Mouse (Mus musculus) 3T3-L1 (cell line): ENCODE data around the gene Ncf1.

Source experiments
- DNase-seq: peaks from one replicate; pipeline ENCODE4 v3.0.0-alpha.2; 2015; ENCODE audit warnings: low read depth, low spot score

Ncf1 gene

DNA sequence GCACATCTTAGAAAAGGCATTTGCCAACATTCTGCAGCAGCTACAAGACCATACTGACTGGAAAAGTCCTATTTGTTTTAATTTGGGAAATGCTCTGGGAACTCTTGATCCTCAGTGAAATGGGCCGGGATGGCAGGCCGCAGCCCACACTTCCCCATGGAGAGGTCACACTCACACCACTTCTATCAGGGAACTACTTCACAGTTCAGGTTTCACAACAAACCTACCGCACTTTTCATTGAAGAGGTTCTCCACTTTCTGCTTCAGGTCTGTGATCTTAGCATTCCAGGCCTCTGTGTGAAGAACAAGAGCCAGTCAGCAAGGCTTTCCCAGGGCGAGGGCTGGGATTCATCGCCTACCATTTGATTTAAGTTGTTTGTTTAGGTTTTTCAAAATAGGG, 15.5 kb upstream of the Ncf1 start:
- DNase-seq, result no peak

DNA sequence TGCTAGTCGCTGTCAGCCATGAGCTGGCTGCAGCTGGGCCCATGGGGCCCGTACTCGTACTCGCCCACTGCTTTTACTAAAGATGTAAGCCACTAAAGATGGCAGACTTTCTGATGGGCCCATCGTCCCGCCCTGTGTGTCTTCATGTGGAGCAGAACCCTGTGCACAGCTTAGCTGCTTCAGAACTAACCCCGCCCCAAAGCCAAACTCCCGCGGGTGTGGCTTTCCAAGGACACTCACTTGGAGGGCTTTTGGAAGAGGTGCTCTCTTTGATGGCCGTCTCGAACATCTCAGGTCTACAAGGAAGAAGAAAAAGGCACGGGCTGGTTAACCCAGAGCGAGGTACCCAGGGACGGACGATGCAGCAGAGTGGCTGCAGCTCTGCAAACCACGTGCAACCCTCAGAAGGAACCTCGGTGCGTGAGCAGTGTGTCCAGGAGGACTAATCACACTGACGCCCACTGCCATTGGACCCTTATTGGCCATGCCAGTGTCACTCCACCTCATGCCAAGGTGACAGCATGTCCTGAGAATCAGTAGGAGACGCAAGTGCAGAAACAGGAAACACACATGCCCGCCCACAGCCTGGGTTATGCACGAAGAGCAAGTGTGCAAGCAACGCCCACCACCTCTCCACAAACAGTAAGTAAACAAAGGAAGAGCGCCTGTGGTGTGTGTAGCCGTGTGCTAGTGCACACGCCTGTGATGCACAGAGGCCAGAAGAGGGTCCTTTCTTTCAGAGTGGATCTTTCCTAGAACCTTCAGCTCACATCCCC, 14.4 kb upstream of the Ncf1 start:
- no peak for DNase-seq

DNA sequence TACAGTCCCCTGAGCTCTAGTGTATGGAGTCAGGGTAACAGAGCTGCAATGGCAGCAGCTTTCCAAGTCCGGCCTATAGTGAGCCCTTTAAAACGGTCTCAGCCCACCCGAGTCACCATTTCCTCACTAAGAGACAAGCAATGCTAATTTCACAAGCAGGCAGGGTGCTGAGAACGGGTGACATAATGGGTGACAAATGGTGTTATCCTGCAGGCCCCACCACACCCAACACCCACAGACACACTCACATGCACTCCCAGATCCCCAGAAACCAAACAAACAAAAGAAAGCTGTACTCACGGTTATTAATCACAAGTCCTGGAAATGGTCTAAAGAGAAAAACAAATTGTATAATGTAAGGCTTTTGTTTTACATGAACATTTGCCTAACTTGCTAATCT, 12.4 kb upstream of the Ncf1 start:
- no peak for DNase-seq

DNA sequence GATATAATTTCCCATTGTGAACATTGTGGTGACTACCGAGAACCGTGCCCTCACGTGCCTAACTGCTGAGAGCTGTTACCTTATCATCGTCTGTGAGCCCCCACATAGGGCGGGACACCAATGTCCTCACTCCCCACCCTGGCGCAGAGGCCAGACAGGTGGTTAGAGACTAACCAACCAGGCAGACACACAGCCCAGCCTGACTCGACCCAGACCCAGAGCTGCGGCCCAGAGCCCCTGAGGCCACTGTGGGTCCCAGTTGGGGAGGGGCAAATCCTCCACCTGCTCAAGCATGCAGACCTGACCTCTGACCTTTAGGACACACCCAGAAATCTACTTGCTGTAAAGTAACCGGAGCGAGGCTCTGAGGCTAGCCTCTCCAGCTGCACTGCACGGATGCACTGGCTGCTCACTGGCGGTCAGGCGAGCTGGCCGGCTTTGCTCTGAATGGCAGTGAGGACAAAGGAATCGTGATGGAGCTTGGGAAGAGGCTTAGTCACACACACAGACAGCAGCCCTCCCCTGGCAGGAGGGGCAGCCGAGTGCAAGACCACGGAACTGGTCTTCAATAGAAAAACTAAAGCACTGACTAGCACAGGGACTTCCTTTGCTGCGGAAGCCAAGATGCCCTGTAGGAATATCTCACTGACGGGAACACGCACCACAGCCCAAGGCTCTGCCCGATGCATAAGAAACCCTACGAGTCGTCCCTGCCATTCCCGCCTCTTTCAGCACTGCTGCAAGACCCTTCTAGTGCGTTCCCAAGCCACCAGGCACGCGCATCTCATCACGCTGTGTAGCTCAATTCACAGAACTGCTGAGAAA, 8.7 kb upstream of the Ncf1 start:
- no peak for DNase-seq

DNA sequence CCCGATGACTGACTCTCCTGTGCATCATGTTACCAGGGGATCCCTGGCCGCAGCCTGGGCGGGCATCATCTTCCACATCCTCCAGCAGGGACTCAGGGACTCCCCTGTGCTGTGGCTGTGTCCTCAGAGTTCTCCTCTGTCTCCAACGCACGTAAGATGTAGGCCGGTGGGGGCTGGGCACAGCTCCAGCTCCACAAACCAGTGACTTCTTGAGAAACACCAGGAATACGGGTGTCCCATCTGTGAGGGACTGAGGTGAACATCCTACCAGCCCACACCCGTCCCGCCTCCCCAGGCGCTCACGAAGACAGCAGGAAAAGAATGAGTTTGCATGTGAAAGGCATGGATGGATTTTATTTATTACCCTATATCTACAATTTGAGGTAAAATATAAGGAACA, 8.1 kb upstream of the Ncf1 start:
- no peak for DNase-seq

DNA sequence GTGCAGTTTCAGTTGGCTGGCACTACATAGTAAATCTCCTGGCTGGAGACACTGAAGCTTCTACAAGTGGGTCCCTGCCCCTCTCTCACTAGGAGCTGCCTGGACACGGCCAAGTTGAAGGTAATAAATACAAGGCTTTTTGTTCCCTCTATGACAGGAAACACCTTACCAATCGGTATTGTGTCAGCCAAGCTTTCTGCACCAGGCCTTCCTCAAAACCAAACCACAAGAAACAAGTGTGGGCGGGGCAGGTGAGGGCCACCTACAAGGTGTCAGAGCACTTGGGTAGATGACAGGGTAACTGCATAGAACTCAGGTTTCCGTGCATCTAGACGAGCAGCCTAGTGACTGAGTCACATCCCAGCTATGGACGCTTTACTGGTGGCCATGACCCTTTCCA, 7.4 kb upstream of the Ncf1 start:
- DNase-seq, result no peak

DNA sequence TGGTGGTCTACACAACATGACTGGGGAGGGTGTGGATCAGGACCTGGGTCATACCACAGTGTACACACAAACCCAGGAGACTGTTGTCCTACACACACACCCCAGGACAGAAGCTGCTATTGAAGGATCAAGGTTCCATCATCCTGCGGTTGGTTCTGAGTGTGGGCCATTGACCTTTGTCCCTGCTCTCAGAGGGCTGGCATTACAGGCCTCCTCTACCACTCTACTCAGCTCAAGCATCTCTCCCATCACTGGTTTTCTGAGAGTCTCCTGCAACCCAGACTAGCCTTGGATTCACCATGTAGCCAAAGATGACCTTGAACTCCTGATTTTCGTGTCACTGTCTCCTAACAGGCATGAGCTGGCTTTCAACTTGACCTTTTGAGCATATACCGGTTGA, 6.8 kb upstream of the Ncf1 start:
- DNase-seq, result no peak

DNA sequence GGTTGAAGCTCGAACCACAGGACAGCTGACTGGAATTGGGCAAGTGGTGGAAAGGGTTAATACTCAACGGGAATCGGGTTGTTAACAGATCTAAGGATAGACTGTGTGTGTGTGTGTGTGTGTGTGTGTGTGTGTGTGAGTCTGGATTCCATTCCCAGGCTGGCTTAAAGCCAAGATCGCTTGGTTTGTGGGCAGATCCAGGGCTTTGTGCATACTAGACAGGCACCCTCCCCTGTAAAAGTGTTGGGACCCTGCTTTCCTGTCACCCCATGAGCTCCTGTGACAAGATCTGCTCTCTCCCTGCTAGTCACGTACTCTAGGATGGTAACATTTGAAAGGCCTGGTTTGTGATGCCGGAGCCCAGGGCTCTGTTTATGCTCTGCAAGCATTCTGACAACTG, 5.7 kb upstream of the Ncf1 start:
- peak; percentile 33 for DNase-seq

DNA sequence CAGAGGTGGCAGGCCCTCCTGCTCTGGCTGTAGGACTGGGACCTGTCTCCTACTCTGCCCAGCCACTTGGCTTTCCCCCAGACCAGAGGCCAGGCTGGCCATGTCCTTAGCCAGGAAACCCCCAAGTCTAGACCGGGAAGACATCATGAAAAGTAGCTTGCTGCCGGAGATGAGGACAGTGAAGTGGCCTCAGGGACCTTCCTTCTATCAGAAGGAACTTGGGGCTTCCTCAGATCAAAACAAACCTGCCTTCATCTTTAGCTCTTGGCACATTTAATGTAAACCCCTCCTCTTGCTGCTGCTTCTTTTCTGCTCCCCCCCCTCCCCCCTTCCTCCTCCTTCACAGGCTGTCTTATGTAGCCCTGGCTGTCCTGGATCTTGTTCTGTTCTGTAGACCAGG, 4.8 kb upstream of the Ncf1 start:
- no peak for DNase-seq

DNA sequence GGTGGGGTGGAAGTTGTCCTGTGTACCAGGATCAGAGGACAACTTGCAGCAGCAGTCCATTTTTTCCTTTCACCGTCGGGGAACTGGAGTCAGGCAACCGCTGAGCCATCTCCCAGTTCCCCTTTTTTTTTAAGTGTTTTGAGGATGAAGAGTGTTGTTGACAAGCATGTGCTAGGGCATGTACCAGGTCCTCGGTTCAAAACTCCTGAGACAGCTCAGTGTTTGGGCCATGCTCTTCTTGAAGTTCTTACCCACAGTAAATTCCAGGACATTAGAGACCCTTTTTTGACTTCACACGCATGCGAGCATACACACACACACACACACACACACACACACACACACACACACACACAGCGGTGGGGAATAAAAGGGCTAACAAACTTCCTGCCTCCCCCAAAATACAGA, 3.8 kb upstream of the Ncf1 start:
- no peak for DNase-seq

DNA sequence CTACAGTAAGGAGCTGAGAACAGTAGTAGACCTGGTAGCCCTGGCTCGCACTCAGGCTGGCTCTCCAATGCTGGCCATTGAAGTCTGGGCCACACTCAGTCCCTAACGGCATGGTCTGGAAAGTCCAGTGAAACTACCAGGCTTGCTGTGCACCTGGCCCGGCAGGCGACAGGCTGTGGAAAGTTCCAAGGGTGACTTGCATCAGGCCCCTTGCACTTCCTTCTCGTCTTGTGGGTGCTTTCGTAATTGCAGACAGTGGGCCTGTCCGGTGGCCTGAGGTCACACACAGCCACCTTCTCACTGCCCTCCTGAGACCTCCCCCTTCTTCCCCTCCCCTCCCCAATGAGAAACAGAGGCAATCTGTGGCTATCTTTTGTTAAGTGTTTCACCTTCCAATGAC, 3.1 kb upstream of the Ncf1 start:
- DNase-seq, result no peak

DNA sequence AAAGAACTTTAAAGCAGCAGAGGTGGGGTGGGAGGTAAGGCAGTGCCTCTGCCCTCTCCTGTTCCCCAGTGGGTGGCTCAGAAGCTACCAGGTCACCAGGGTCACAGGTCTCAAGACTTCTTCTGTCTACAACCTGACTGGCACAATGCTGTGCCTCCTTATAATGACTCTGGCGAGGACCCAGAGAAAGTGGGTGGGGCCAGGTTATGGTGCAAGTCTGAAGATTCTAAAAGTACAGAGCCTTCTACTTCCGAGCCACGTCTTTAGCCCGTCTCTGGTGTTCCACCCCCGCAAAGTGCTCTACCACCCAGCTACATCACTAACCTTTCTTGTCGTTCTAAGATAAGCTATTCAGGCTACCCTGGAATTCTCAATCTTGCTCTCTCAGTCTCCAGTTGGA, 2.7 kb upstream of the Ncf1 start:
- DNase-seq, result no peak

DNA sequence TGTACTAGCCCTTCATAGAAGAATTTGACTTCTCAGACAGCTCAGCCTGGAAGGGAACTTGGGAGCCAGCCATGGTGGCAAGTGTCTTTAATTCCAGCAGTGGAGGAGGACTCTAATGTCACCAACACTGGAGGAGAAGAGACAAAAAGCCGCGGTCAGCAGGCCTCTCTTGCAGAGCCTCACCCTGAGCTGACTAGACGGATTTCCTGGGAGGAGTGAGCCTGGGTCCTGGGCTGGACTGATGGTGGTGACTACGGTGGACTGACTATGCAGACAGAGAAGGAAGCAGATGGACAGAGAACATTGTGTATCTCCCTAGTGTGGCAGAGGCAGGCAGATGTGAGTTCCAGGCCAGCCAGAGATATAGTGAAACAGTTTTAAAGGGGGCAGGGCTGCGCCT, 2.0 kb upstream of the Ncf1 start:
- no peak for DNase-seq

DNA sequence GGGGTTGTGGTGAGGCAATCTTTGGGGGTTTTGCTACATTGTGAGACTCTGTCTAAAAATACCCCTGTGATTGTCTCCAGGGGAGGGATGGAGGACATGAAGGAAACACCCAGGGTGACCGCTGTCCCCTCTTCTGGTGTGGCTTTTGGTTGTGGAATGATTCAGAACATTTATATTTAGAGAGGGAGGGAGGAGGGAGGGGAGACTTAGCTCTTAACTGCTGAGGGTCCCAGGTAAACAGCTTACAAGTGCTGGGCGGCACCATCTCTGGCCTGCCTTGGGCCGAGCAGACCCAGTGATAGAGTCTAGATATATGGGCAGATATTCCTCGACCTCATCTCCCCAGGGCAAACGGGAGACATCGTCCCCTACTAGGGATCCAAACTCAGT, 1.2 kb downstream of the Ncf1 start:
- DNase-seq, result no peak

DNA sequence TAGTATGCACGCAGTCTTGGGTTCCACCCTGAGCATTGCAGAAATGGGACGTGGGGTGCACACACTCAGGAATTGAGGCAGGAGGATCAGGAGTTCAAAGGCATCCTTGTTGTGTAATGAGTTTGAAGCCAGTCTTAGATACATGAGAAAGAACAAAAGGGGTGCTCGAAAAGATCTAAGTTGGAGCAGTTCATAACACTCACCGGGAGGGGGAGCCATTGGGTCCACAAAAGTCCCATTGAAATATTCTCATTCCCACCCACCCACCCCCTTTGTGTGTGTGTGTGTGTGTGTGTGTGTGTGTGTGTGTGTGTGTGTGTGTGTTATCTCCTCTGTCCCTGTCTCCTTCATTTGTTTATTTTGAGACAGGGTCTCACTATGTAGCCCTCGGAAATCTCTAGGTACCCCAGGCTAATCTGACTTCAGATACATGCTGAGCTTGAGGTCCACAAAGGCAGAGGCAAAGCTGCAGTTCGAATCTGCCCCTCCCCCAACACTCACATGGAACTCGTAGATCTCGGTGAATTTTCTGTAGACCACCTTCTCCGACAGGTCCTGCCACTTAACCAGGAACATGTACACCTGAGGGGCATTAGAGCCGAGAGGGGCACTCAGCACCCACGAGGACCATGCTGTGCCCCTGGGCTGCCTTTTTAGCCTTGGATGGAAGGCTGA, 1.7 kb downstream of the Ncf1 start:
- DNase-seq, result peak; percentile 75

DNA sequence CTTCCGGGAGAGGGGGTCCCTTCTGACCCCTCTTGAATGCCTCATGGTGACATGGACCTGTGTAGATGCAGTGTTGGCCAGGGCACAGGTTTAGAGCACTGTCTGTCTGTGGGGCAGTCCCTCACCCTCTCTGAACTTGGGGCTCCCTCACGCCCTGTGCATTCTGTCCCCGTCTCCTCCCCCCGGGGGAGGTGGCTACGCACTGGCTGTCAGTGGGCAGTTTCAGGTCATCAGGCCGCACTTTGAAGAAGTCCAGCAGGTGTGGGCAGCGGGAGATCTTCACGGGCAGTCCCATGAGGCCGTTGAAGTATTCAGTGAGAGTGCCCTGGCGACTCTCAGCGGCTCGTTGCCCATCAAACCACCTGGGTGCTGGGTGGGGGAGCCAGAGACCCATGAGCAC, 2.5 kb downstream of the Ncf1 start:
- no peak for DNase-seq

DNA sequence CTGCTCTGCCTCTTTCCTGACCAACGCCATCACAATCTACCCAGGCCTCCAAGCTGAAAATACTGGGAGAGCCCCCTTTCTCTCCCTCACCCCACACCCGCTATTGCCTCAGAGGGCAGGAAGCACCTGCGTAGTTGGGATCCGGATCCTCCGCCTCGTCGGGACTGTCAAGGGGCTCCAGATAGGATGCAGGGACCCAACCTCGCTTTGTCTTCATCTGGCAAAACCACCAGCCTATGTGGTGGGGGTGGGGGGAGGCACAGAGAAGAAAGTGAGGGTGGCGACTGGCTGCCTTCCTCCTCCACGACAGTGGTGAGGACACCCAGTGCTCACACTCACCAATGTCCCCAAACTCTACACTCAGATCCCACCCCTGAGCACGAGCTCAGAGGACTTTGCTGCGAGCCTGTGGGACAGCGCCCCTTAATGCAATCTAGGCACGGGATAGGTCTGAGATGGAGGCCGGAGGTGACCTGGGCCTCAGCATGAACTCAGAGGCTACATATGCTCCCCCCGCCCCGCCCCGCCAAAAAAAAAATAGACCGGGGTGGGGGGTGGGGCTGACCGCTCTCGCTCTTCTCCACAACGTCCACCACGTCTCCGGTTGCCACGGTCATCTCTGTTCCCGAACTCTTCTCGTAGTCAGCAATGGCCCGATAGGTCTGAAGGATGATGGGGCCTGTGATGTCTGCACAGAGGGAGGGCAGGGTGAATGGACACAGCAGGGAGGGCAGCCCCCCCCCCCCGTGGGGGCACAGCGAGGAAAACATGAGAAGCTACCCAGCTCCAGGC, 4.1 kb downstream of the Ncf1 start:
- DNase-seq, result no peak

DNA sequence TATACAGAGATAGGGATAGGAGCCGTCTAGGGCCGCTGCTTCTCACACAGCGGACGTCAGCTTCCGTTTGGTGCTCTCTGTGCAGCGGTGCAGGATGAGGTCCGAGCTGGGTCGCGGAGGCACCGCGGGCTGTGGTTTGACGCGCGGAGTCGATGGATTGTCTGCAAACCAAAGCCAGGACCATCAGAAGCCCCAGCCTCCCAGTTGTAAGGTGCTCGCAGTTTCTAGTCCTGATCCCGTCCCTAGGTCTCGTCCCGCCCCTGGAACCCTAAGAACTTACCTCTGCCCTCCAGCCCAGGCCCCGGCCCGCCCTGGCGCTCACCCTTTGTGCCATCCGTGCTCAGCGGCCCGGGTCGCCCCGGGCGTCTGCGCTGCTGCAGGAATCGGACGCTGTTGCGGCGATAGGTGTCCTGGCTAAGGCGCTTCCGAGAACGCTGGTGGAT, 7.7 kb downstream of the Ncf1 start:
- DNase-seq, result no peak

DNA sequence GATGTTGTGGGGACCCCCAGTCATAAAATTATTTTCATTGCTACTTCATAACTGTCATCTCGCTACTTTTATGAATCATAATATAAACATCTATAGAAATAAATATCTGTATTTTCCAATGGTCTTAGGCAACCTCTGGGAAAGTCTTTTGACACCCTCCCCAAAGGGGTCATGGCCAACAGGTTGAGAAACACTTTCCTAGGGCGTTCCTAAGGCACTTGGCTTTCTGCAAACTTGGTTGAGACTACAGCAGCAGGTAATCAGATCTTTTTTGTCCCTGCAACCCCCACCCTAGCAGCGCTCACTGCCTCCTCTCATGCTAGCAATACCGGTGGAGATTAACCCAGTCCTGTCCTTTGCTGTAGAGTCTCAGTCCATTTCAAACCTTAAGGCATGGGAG, 8.1 kb downstream of the Ncf1 start:
- DNase-seq, result no peak

DNA sequence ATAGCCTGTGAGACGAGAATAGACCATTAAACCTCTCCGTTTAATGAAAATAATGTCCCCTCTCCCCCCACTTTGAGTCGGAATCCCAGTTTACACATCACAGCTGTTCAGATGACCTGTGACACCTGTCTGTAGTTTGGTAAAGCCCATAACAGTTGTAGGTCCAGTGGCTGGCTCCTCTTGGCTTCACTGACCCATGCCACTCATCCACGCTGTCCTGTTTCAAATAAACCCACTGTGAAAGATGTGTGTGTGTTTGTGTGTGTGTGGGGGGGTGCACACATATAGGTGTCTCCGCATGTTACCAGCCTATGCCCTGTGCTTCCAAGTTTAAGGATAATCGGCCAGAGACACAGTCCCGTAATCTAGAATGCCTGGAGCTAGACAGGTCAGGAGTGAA, 11.5 kb downstream of the Ncf1 start:
- DNase-seq, result no peak

DNA sequence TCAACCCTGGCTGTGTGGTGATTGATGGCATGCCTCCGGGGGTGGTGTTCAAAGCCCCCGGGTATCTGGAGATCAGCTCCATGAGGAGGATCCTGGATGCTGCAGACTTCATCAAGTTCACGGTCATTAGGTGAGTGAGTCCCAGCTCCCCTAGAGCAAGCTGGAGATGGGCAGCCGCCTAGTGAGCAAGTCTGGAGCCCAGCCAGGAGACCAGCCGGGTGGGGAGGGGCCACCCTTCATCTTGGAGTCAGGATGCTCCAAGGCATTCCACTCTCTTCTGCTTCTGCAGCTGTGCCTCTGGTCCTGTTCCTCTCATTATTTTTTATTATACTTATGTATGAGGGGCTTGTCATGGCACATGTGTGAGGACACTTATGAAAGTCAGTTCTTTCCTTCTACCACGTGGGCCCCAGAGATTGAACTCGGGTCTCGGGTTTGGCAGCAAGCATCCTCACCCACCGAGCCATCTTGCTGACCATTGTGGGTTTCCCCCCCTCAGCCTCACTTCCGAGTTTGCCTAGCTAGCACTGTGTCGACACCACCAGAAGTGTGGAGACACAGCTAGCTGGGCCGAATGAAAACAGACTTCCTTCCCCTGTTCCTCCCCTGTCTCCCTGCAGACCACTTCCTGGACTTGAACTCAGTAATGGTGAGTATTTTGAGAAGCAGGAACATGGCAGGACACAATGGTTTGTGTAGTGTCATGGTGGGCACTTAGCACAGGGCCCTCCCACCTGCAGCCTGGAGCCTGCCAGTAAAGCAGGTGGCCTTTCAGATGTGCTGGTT, 15.2 kb downstream of the Ncf1 start:
- no peak for DNase-seq
